Mouse (Mus musculus): ENCODE measurements around the gene Hoxa13.

Gene Hoxa13

DNA sequence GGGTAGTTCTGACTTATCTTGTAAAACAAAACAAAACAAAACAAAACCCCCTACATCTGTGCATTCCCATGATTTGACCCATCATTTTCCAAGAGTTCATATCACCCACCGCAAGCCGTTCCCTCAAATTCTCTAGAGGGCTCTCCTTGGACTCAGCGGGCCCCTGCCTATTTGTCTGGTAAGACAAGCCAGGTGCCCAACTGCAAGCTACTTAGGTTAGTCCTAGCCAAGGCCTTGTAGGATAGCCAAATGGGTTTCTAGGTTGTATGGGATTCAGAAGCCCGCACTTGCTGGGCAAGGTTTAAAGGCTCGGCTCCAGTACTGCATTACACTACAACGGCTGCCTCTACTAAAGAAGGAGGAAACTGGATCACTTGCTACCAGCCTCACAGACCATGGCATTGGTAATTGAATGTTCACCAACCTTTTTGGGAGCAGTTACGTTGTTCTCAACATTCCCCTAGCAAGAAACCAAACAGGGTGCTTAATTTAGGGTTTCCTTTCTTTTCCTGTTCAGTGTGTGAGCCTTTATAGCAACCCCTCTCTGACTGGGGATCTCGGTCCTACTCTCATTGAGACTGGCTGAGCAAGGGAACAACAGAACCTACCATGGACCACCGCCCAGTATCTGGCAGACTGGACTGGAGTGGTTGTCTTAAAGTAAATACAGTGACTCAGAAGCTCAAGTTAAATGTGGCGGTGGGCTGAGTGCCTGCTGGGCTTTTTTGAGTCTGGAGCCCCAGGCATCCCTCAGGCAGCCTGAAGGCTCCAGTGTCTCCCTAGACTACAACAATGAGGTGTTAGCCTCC is 23.1 kb downstream of the Hoxa13 start:
- no peak for DNase-seq (ENCODE audit: low spot score)

DNA sequence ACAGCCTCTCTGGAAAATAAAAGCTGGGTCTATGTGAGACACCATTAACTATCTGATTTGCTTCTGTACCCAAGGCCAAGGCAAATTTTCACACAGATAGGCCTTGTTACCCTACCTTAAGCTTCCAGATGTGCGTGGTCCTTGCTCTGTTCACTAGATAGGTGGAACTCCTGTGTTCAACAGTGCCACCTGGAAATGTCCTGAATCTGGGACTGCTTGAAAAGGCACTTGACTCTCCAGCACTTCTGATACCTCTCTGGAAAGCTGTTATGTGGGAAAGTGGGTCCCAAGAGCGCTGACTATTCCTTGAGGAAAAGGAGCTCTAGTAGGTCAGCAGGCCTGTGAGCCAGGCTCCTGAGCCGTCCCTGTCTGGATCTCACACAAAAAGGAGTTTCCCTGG is 23.9 kb downstream of the Hoxa13 start:
- no peak for DNase-seq (ENCODE audit: low spot score)

DNA sequence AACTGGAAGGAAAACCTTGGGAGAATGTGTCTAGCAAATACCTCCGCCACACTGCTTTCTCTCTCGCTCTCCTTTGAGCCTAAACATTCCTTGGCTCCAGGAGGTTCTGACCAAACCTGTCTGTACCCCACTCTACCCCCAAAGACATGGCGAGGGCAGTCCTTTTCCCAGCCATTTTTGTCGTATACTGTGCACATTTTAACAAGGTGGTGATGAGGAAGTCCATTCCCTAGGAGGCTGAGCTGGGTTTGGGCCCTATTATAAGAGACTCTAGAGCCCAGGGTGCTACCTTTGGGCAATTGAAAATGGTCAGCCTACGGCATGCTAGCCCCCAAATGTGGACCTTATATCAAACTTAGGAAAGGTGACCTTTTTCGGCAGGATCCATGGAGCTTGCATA is 24.8 kb downstream of the Hoxa13 start:
- no peak for DNase-seq (ENCODE audit: low spot score)

DNA sequence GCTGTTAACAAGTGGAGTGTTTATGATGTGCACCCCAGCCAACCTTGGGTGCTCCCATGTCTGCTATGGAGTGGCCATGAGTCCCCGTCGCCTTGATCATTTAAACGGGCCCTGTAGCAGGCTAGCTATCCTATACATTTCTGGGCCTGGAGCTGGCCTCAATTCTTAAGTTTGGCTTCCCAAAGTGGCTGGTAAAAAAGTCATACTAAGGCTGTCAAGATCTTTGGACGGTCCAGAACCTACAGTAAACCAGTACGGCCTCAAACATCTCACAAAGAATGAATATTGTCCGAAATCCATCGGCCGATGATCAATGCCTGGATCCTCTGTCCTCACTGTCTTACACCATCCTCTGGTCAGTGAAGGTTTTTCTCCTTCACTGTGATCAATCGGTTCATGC is 25.4 kb downstream of the Hoxa13 start:
- no peak for DNase-seq (ENCODE audit: low spot score)

DNA sequence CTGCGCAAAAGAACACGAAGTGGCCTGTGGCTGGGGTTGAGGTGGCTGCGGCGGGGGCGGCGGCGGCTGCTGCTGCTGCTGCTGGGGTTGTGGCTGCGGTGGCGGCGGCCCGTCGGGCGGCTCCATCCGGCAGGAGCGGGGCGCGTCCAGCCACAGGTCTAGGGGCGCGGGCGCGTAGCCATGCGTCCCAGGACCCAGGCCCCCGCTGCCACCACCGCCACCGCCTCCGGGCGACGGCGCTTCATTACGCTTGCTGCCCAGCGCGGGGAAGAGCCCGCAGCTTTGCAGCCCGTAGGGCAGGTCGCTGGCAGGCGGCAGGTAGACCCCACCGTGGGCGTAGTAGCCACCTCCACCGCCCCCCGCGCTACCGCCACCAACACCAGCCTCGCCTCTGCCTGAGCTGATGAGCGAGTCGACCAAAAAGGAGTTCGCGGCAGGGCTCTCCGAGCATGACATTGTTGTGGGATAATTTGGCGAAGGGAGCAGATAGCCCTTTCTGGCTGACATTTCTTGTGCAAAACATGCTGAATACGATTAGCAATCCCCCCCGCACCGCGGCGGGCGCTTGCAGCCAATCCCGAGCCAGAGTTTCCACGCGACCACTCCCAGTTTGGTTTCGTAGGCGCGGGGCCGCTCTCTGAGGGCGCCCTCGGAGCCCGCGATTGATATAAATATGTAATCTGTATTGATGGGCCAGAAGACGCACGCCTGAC is 26.1 kb downstream of the Hoxa13 start:
- no peak for DNase-seq (ENCODE audit: low spot score)

DNA sequence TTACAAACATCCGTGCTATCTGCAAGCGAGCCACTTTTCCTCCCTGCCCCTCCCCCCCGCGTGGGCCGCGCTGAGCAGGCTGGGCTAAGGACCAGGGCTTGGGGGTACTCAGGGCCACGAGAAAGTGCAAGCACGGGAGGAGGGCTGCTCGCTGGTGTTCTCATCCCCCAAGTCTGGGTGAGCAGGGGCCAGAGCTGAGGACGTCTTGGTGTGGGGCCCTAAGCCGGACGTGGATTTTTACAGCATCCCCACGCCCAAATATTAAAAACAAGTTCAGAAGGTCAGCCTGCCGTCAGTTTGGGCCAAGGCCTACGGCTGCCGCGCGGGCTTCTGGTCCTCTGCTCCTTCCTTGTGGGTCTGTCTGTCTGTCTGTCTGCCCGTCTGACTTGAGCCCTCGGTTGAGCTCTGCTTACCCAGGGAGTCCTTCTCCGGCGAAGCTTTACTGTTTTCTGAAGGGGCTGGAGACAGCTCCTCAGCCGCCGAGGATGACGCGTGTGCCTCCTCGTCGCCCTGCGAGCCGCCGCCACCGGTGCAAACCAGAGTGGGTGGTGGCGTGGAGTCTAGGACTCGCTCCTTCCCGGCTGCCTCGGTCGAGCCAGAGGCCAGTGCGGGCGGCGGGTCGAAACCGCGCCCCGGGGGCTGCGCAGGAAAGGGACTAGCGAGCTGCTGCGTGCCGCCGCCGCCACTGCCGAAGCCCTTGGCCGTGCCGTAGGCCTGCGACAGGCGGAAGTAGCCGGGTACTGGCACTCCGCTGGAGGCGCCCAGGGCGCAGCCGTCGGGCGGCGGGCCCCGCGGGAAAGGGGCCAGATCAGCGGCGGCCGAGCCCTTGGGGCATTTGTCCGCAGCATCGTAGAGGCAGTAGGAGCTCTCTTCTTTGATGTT is 26.9 kb downstream of the Hoxa13 start:
- DNase-seq (ENCODE audit: low spot score): no peak

DNA sequence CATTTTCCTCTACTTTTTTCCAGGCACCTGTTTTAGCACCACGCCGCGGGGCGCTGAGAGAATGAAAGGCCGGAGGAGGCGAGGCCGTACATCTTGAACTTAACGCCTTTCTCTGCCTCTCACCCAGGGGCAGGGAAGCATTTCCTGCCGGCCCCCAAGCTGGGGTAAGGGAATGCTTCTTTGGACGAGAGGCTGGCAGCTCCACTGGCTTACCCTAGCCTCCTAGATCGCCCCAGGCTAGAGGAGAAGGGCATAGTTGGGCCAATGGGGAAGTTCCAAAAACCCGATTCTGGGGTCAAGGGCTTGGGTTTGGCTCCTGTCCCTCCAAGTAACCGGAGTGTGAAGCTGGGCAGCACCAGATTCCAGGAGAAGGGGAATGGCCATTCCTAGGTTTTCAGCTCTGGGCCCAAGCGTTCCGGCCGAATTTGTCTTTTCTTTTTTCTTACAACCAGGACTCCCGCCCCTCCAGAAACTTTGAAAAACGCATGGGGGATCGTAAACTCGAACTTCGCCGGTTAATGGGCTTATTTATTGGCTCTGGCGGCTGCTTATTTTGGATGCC is 27.6 kb downstream of the Hoxa13 start:
- DNase-seq (ENCODE audit: low spot score): no peak

DNA sequence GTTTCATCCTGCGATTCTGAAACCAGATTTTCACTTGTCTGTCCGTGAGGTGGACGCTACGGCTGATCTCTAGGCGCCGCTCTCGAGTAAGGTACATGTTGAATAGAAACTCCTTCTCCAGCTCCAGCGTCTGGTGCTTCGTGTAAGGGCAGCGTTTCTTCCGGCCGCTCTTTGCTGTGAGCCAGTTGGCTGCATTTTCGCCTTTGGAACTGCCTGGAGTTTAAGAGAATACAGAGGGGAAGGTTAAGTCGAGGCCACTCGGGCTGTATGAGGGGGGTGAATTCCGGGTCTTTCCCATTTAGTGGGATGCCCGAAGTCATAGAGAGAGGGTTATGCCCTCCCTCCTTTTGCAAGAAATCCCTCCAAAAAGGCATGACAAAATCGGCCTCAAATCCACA is 28.1 kb downstream of the Hoxa13 start:
- no peak for DNase-seq (ENCODE audit: low spot score)

DNA sequence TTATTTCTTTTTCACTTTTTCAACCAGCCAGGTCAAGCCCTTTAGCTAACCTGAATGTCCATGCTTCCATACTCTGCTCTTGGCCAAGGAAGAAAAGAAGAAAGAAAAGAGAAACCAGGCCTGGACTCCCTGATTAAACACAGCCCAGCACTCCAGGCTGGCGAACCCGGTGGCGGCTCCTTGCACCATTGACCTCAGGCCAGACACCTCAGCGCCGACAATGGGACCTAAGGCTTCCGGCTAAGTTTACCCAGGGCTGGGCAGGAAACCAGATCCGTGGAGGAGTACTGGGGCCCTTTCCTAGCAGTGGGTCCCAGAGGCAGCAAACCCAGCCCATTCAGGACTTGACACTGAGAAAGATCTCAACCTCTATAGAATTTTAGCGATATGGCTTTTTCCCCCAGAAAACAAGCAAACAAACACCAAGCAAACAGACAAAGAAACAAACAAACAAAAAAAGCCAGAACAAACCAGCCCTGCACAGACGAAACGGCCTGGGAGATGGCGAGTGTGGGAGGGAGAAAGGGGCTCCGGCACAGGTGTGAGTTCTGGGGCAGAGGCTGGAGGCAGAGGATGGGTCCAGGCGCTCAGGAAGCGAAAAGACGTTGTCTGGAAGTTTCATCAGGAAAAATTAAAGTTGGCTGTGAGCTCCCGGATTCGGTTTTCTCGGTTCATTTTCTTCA is 28.7 kb downstream of the Hoxa13 start:
- DNase-seq (ENCODE audit: low spot score): no peak

DNA sequence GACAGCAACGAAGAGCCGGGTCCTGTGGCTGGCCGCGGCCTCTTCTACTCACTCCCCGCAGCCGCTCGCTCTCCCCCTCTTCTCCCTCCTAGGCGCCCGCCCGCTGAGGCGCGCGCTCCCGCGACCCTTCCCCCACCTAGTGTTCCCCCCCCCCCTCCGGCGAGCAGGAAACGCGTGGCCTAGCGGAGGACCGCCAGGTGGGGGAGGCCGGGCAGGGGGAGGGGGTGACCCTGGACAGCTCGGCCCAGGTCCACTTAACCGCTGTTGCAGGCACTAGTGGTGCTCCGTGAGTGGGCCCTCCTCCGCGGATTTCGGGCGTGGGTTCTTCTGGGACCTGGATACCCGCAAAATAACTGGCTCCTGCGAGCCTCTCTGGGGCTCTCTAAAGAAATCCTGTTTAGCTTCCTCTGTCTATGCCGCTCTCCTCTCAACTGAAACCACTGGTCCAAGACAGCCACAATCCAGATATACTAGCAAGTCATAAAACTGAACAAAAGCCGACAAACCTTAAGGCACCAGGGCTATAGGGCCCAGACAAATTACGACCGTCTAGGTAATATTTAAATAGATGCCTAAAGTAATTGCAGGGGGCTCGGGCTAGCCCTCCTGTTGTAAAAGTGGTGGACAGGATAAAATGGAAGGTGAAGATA is 30.0 kb downstream of the Hoxa13 start, which contains the start of gene Hoxa9:
TSS of gene Hoxa9 (minus strand) at position 574 of the 650 bp plus-strand sequence.
- DNase-seq (ENCODE audit: low spot score): no peak

DNA sequence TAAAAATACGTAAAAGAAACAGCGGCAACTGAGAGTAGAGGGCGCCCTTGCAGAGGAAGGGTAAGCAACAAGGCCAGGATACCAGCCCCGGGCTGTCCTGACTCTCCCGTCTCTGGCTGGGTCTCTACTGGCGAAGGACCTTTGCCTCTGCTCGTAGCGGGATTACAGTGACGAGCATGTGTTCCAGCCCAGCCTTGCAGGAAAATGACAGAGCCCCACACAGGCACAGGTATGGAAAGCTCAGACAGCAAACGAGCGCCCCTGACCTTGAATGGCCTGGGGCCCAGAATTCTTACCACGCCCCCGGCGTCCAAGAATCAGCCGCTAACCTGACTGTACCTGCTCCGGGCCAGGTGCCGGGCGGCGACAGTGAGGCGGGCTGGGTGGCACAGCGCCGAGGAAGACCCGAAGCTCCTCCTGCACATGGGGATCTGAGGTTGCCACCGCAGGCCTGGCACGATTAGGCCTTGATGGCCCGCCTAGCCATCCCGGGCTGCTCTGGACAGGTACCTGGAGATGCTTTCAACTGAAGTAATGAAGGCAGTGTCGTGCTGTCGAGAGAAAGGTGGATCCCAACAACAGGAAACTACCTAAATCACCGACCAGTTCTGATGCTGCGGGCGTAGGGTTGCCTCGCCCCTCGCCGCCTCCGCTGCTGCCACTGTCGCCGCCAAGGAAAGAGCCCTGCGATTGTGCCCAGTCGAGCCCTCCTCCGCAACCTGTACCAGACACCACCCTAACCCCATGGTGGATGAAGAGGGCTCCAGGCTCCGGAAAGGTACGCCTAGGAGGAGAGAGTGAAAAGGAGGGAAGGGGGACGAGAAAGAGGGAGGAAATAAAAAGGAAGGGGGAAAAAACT is 30.9 kb downstream of the Hoxa13 start:
- DNase-seq (ENCODE audit: low spot score): no peak

DNA sequence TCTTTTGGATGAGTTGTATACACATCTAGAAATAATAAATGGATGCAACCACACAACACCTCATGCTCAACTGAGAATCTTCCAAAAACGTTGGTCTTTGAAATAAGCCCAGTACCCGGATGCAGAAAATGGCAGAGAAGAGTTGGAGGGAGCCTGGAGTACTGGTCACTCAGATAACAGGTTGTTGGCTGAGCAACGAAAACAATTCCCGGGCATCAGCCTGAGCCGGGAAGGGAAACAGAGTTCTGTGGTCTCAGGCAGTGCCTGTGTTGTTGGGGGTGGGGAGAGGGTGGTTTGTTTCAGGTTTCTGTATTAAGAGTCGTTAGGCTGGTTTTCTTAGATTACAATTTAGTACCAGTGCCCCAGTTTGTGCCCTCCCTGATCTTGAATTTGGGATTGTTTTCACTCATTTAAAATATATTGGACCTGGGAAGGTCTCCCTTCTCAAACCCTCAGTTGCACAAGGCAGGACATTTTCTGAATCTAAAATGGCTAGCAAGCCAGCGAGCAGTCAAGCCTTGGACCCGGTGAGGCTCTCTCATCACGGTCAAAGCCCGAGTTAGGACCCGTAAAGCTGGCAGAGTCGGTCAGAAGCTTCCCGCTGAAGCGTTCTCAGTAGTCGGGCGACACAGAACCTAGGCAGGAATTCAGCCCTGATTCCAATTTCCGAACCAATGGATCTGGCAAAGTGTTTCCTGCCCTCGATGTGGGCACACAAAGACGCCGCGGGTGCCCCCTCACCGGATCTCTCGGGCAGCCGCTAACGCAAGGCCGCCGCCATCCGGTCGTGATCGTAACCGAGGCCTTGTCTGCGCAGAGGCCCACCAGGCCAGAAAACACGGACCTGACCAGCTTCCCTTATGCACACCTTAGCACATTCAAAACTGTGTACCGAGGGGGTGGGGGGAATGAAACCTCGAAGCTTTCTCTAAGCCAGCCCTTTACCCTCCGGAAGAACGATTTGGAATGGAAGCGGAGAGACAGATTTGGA is 31.9 kb downstream of the Hoxa13 start:
- DNase-seq (ENCODE audit: low spot score): no peak

DNA sequence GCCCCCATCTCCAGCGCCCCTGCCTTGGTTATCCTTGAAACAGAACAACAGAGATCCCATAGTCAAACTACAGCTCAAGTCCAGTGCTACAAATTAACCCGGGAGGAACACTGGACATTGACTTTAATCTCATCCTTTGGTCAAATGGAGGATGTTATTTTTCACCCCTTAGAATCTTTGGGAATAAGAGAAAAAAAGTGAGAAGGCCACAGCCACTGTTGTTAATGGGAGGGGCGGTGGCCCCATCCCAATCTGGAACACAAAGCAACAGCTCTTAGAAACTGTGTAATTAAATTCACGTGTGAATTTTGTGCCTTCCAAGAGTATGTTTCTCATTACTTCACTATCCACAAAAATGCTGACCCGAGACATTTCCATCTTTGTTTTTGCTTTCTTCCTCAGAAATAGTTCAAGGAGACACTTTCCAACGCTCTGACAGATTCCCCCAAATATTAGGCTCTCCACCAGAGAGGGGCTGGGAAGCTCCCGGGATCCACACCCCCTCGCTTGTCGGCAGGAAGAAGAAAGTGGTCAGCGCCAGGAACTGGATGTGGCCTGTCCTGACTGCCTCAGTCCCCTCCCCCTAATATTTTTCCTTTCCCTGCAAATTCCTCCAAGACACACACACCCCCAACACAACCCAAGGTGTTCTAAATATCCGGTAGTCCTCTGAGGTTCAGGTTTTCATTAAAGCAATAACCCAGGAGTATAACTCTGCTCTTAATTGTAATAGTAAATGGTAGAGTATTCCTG is 33.0 kb downstream of the Hoxa13 start:
- DNase-seq (ENCODE audit: low spot score): no peak

DNA sequence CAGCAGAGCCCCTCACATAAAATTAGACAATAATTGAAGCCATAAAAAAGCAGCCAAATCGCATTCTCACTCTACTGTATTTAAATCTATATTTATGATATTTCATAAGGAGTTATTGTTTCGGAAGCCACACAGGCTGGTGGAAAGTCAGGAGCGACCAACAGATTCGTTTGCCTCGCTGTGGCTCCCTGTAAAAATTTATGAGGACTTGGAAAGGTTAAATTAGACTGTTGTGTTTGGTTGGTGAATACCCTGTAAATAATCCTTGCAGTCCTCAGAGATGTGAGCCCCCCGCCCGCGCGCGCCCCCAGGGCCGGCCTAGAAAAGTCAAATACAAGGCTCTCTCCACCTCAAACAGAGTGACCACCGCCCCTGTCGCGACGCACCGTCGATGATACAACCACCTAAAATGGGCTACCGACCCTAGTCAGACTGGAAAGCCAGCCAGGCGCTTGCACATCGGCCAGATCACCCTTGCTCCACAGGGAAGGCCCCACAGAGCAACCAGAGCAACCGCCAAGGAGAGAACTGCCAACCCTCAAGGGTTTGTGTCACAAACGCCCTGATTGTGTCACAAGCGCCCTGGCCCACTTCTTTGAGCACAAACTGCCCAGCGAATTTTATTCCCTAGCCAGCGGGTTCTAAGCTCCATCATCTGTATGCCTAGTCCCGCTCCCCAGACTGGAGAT is 34.0 kb downstream of the Hoxa13 start:
- DNase-seq (ENCODE audit: low spot score): peak; percentile 43

DNA sequence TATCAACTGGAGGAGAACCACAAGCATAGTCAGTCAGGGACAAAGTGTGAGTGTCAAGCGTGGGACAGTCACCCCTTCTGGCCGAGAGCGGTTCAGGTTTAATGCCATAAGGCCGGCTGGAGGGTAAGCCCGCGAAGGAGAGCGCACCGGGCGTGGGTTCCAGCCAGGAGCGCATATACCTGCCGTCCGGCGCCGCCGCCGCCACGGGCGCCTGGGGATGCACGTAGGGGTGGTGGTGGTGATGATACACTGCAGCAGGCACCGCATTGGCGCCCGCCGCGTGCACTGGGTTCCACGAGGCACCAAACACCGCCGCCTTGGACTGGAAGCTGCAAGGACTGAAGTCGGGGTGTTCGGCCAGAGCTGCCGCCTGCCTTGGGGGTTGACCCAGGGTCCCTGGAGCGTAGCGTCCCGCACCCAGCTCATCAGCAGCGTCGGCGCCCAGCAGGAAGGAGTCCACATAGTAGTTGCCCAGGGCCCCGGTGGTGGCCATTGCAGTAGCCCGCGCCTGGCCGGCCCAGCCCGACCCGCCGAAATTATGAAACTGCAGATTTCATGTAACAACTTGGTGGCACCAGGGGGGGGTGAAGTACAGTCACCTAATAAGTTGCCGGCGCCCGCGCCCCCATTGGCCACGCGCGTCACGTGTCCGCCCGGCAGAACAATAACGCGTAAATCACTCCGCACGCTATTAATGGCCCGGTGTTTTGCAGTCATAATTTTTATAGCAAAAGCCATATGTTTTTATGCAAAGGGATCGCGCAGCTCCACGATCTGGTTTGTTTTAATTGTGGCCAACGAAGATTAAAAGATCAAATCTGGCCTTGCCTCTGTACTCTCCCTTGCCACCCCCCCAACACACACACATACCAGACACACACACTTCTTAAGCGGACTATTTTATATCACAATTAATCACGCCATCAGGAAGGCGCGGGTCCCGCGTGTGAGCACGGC is 34.8 kb downstream of the Hoxa13 start:
- no peak for DNase-seq (ENCODE audit: low spot score)

DNA sequence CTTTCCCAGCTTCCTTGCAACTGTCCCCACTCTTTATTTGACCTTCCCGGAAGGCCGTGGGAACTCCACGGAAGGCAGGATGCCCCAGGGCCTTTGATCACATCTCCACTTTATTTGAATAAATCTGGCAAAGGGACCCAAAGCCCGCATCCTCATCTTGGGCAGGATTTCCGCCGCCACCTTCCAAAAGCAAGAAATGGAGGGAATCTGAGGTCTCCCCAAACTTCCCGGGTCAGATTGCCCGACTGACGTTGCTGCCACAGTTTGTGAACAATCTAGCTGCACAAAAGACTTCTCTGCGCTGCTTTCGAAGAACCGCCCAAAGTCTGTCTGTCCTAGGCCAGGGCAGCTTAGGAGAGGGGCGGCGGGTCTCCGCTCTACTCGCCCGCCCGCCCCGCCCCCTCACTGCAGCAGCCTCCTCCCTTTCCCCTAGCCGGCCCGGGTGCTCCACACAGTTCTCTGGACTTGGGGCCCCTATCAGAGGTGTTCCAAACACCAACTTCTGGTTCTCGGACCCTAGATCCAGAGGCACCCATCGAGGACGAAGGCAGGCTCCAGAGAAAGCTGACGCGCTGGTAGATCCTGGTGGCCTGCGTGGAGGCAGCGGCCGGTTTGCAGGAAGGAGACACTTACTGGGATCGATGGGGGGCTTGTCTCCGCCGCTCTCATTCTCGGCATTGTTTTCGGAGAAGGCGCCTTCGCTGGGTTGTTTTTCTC is 35.6 kb downstream of the Hoxa13 start:
- no peak for DNase-seq (ENCODE audit: low spot score)

Measured in adipocyte (in vitro differentiated cells).